Mouse (Mus musculus): ENCODE data around the gene Cfhr2.
"Not testable (repeated sequence)": the region's sequence is repeated elsewhere in the genome, so short reads cannot be mapped to it uniquely, and the experiment has no call there.

The Cfhr2 gene

GRCm38 (mm10) chr1:139858548-139858947, at the start of gene Cfhr2:
TSS of gene Cfhr2 (minus strand) at chr1:139858702.
- no peak for DNase-seq

DNA sequence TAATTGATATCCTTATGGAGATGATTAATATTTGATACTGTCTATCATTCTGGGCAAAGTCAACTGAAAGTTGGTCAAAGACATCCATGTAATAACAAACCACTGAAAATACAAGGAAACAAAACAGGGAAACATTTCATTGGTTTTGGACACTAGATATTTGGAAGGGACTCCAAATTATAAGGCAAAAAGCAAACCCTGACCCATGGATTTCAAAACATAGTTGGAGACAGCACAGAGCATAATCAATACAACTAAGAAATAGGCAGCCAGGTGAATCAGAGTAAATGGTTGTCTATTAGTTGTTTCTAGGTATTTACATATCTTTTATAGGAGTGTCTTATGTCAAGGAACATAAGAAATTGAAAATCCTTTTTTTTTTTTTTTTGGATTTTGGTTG, 5.2 kb upstream of the Cfhr2 start:
- no peak for DNase-seq

GRCm38 (mm10) chr1:139860176-139860575, 1.7 kb upstream of the Cfhr2 start:
- DNase-seq: no peak

DNA sequence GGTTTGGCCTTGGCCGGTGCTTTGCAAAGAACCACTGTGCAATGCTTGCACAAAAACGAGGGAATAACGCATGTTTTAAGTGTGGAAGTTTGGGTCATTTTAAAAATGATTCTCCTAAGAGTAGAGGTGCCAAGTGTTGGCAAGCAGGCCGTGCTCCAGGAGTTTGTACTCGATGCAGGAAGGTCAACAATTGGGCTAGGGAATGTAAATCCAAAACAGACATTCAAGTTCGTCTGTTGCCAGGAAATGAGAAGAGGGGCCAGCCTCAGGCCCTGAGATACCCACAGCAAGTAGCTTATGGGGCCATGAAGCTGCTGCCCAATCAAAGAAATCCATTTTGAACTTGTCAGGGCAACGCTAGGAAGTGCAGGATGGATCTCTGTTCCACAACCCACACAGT, 18.8 kb downstream of the Cfhr2 start:
- no peak for DNase-seq

DNA sequence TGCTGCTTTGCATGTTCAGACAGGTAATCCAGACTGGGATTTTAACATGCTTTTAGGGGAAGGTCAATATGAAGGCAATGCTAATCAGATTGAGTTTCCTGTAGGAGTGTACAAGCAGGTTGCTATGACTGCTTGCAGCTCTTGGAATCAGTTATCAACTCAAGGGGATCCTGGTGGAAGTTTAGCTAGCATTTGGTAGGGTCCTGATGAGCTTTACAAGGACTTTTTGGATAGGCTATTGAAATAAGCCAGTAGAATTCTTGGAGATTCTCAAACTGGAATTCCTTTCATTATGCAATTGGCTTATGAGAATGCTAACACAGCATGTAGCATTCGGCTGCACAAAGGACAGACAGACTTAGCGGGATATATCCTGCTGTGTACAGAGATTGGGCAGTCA, 19.2 kb downstream of the Cfhr2 start:
- no peak for DNase-seq

DNA sequence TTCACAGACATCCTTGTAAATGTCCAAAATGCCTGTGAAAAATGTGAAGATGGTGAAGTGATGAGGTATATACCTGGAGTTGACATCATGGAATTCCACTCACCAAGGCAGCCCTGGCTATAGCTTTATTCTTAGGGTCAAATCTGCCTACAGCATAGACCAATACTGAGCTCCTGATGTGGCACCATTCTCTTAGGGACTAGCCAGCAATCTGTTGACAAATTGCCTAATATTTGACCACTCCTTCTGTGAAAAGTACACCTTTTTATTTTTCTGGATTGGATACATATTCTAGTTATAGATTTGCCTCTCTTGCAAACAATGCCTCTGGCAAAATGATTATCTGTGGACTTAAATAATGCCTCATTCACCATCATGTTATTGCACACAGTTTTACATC, 49.9 kb downstream of the Cfhr2 start:
- no peak for DNase-seq

DNA sequence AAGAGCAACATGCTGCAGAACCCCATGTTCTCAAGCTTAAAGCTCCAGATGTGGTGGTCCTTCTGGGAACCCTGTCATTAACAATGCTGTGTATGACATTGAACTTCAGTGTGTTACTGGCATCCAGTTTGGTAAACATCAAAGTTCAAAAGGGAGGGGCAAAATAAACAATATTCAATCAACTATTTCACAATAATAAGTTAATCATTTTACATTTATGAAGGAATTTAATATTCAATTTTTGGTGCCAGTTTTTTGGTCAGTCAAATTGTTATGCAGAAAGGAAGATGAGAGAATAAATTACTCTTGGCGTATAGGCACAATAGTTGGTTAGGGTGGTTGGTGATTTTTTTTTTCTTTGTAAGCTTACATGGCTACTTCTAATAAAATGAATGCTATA, 77.4 kb downstream of the Cfhr2 start, which contains the start of gene Gm4788:
TSS of gene Gm4788 (minus strand) at position 101 of the 400 bp plus-strand sequence.
- no peak for DNase-seq

DNA sequence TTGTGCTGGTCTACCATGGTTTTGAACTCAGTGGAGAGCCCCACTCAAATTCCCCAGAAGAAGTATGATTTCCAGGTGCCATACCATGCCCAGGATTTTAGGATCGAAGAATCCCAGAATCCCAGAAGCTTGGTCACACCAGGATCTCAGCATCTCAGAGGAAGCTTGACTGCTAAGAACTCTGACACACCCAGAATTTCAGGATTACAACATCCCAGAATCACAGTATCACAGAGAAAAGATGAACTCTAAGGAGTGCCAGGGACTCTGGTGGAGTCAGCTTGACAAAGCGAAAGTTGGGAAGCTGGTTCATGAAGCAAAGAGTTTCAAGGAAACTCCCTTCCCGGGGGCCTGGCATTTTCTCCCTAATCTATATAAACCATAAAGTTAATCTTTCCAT, 88.6 kb downstream of the Cfhr2 start:
- DNase-seq: not testable (repeated sequence)
